ENCODE assay signal across 8 mouse cellular contexts in genomic region chr13:43579740-43580139, GRCm38 (mm10). TPM values are rescaled to one million over a fixed set of nuclear protein-coding genes. Genes with fewer than 3 reads are reported as not detected.
A peak's percentile ranks its signal among the peaks of the same experiment; 100 is the strongest.
DNase-seq lines count a peak whose midpoint lies in the region; ATAC-seq and TF ChIP-seq lines count a peak whose summit lies in the region.

No protein-coding gene starts in this region.

- no peak for TF ChIP-seq POLR2A in CH12.LX (IDR thresholded peaks at IDR 0.05; ENCODE audit: low read depth, low read length)

- H3K27ac ChIP-seq in kidney, embryonic 14.5 days (ENCODE audit: low read depth, low read length), result no peak overlapping the region
- no peak overlapping the region for H3K27ac ChIP-seq in CH12.LX (ENCODE audit: insufficient read depth, low read depth)

- dilution Hi-C loops in CH12.LX (cut with MboI; ENCODE audit: extremely low pct_ligation_motif_present, extremely low pct_unique_long_range_greater_than_20kb, low sequenced_read_pairs), result no loop called here

- no peaks in the 10 kb centered on the region for H3K79me2 ChIP-seq in CH12.LX (replicated peaks; ENCODE audit: control insufficient read depth, extremely low read depth, insufficient read depth, poor library complexity, severe bottlenecking)

- peak; percentile 67 for DNase-seq in kidney, adult 18-20 months
- DNase-seq in CH12.LX (ENCODE audit: extremely low read depth), result peak; percentile 60
- peak; percentile 60 for DNase-seq in c-Kit-positive CD71-negative TER-119-negative erythroid progenitor cells, embryonic 14.5 days (ENCODE audit: low read depth)
- DNase-seq in kidney, postnatal 14 days, result peak; percentile 57
- peak; percentile 44 to 51 for DNase-seq in thymus, postnatal 36 days

- ATAC-seq in kidney, embryonic 14.5 days (ENCODE audit: low FRiP score, low TSS enrichment), result no peak
- ATAC-seq in erythroid progenitor cell, adult 5-6 weeks (replicated peaks; ENCODE audit: low FRiP score, poor library complexity, severe bottlenecking), result peak; percentile 65
- peak; percentile 92 for ATAC-seq in megakaryocyte-erythroid progenitor cell, adult 5-6 weeks (replicated peaks; ENCODE audit: low FRiP score, low TSS enrichment, poor library complexity, severe bottlenecking)

- no peak overlapping the region for H3K4me2 ChIP-seq in kidney, embryonic 14.5 days (replicated peaks; ENCODE audit: low read depth, low read length)
- peak overlapping the region; percentile 75; the same call in 1 of the 2 replicates for H3K4me2 ChIP-seq in CH12.LX (ENCODE audit: insufficient read depth, low read depth, poor library complexity, severe bottlenecking)

- H3K27me3 ChIP-seq in kidney, embryonic 14.5 days (ENCODE audit: control insufficient read depth, insufficient read depth, low read length), result no peaks in the 10 kb centered on the region
- no peaks in the 10 kb centered on the region for H3K27me3 ChIP-seq in CH12.LX (replicated peaks)

- H3K4me1 ChIP-seq in kidney, embryonic 14.5 days (ENCODE audit: control insufficient read depth, insufficient read depth, low read length), result no peaks in the 10 kb centered on the region
- H3K4me1 ChIP-seq in CH12.LX (ENCODE audit: control insufficient read depth in 1 of 2, insufficient read depth in 2 of 2), result no peaks in the 10 kb centered on the region; a peak in 1 of 4 replicates

- in situ Hi-C loops in CH12.LX (cut with MboI; ENCODE audit: low pct_ligation_motif_present, low pct_unique_long_range_greater_than_20kb, low sequenced_read_pairs), result no loop called here

- TF ChIP-seq CTCF in CH12.LX (conservative IDR thresholded peaks at IDR 0.05 in 1 of 2, IDR thresholded peaks at IDR 0.05 in 1 of 2; ENCODE audit: low read depth in 2 of 2, low read length in 2 of 2), result peak; percentile 78 to 81

- H3K36me3 ChIP-seq in kidney, embryonic 14.5 days (ENCODE audit: control insufficient read depth, insufficient read depth, low read length), result no peaks in the 10 kb centered on the region
- H3K36me3 ChIP-seq in CH12.LX (replicated peaks in 1 of 2; ENCODE audit: control insufficient read depth in 1 of 2, insufficient read depth in 1 of 2, low read length in 1 of 2), result no peaks in the 10 kb centered on the region

- H3K9me3 ChIP-seq in kidney, embryonic 14.5 days (ENCODE audit: control insufficient read depth, low read length), result no peaks in the 10 kb centered on the region
- H3K9me3 ChIP-seq in CH12.LX (replicated peaks; ENCODE audit: low read length), result no peaks in the 10 kb centered on the region

- TF ChIP-seq RAD21 in CH12.LX (IDR thresholded peaks at IDR 0.05; ENCODE audit: low read depth, low read length), result peak; percentile 55

- H3K4me3 ChIP-seq in kidney, embryonic 14.5 days (ENCODE audit: low read length), result no peak overlapping the region
- no peak overlapping the region for H3K4me3 ChIP-seq in CH12.LX (replicated peaks in 1 of 3; ENCODE audit: low read depth in 2 of 3, low read length in 2 of 3, poor library complexity in 1 of 3)

- no peak overlapping the region for H3K9ac ChIP-seq in kidney, embryonic 14.5 days (ENCODE audit: low read depth, low read length)
- no peak overlapping the region for H3K9ac ChIP-seq in CH12.LX (ENCODE audit: insufficient read depth, low read depth)

- no peak for TF ChIP-seq EP300 in CH12.LX (IDR thresholded peaks at IDR 0.05; ENCODE audit: low read length)

- 22% methylated on average over 18 of the region's 18 CpGs for WGBS in kidney, embryonic 14.5 days

TF ChIP-seq in CH12.LX, 34 proteins besides CTCF, POLR2A, EP300 and RAD21:
- TF ChIP-seq MAFK (IDR thresholded peaks at IDR 0.05; ENCODE audit: insufficient replicate concordance, low read length), result no peak
- TF ChIP-seq SMC3 (IDR thresholded peaks at IDR 0.05; ENCODE audit: low read depth, low read length), result peak; percentile 66

RNA-seq across cellular contexts. Expression of gene Mcur1, which starts 19.7 kb away (rescaled TPM):
- 12.8 and 21.5 TPM in 2 replicates for polyA plus RNA-seq in kidney, embryonic 14.5 days (2014; fragmentation: Nextera tagmentation; extraction: Ambion mirVana)
- total RNA-seq in CH12.LX (2012; rRNA removed), result 4.7 and 5.7 TPM in 2 replicates
- 6.3 TPM in 2 replicates for total RNA-seq in CH12.LX (2014; rRNA removed)
- 10.8 and 12.5 TPM in 2 replicates for polyA plus RNA-seq in CH12.LX (2012; ENCODE audit: insufficient read length, low read depth)
- total RNA-seq in erythroid progenitor cell, adult 5-6 weeks (2015; ENCODE audit: low replicate concordance), result 8.6 and 11.3 TPM in 2 replicates
- total RNA-seq in erythroid progenitor cell, adult 5-6 weeks (2017; ENCODE audit: low replicate concordance), result 4.7 and 16.6 TPM in 2 replicates
- 17.0 and 21.1 TPM in 2 replicates for total RNA-seq in megakaryocyte-erythroid progenitor cell, adult 5-6 weeks (2014; fragmentation: Nextera tagmentation)
- total RNA-seq in megakaryocyte-erythroid progenitor cell, adult 5-6 weeks (2017), result 10.9 and 14.2 TPM in 2 replicates

RNA-seq across cellular contexts. Expression of gene Rnf182, which starts 35.8 kb away (rescaled TPM):
- 1.5 and 1.9 TPM in 2 replicates for polyA plus RNA-seq in kidney, embryonic 14.5 days (2014; fragmentation: Nextera tagmentation; extraction: Ambion mirVana)
- total RNA-seq in CH12.LX (2012; rRNA removed), result not detected in 2 replicates
- not detected in 2 replicates for total RNA-seq in CH12.LX (2014; rRNA removed)
- polyA plus RNA-seq in CH12.LX (2012; ENCODE audit: insufficient read length, low read depth), result not detected in 2 replicates
- not detected in 2 replicates for total RNA-seq in erythroid progenitor cell, adult 5-6 weeks (2015; ENCODE audit: low replicate concordance)
- total RNA-seq in erythroid progenitor cell, adult 5-6 weeks (2017; ENCODE audit: low replicate concordance), result not detected in 2 replicates
- not detected in 2 replicates for total RNA-seq in megakaryocyte-erythroid progenitor cell, adult 5-6 weeks (2014; fragmentation: Nextera tagmentation)
- total RNA-seq in megakaryocyte-erythroid progenitor cell, adult 5-6 weeks (2017), result not detected in 2 replicates
